Mouse (Mus musculus) forebrain, embryonic 11.5 days (tissue): ENCODE results near the gene Klf2. TPM values are rescaled to one million over a fixed set of nuclear protein-coding genes. Genes with fewer than 3 reads are reported as not detected.
A peak's percentile ranks its signal among the peaks of the same experiment; 100 is the strongest.

Experiments
- ATAC-seq: fragments of 200-750 bp; cut with Nextera tagmentation; replicated peaks from 2 replicates; pipeline ENCODE4 v1.8.0; 2017; ENCODE audit warnings: moderate TSS enrichment; ENCODE audit not compliant: low FRiP score
- DNase-seq: peaks from one replicate; pipeline ENCODE4 v3.0.0-alpha.2; 2017; ENCODE audit warnings: low spot score
- H3K27ac ChIP-seq: fragments of 300-500 bp; sonication (generic); 2 replicates; pipeline ENCODE4 v1.5.1; 2014; ENCODE audit warnings: low read depth, low read length
- H3K27me3 ChIP-seq: fragments of 300-500 bp; sonication (generic); 2 replicates; pipeline ENCODE4 v1.6.1; 2014; ENCODE audit warnings: mild to moderate bottlenecking, low read length, mixed read lengths; ENCODE audit not compliant: control insufficient read depth, insufficient read depth
- H3K36me3 ChIP-seq: fragments of 300-500 bp; sonication (generic); 2 replicates; pipeline ENCODE4 v1.6.1; 2014; ENCODE audit warnings: mild to moderate bottlenecking, low read length, moderate library complexity, mixed read lengths; ENCODE audit not compliant: control insufficient read depth, insufficient read depth
- H3K4me1 ChIP-seq: fragments of 300-500 bp; sonication (generic); replicated peaks from 2 replicates; pipeline ENCODE4 v1.6.1; 2014; ENCODE audit warnings: low read length, mixed read lengths; ENCODE audit not compliant: control insufficient read depth, insufficient read depth
- H3K4me2 ChIP-seq: fragments of 300-500 bp; sonication (generic); 2 replicates; pipeline ENCODE4 v1.6.1; 2014; ENCODE audit warnings: low read depth, mild to moderate bottlenecking, low read length, moderate library complexity, mixed read lengths; ENCODE audit not compliant: severe bottlenecking
- H3K4me3 ChIP-seq: fragments of 300-500 bp; sonication (generic); 2 replicates; pipeline ENCODE4 v1.5.1; 2014; ENCODE audit warnings: low read depth, low read length
- H3K9ac ChIP-seq: fragments of 300-500 bp; sonication (generic); 2 replicates; pipeline ENCODE4 v1.6.1; 2014; ENCODE audit warnings: low read length
- H3K9me3 ChIP-seq: fragments of 300-500 bp; sonication (generic); 2 replicates; pipeline ENCODE4 v1.6.1; 2016; ENCODE audit warnings: low read length, mixed read lengths; ENCODE audit not compliant: control insufficient read depth
- WGBS: fragments of 180-500 bp; shearing (Covaris S2); extraction: QIAGEN DNeasy Blood & Tissue Kit; methylation state at CpG from one replicate; pipeline ENCODE4 v1.1.7; 2014; 5-methylcytosine and 5-hydroxymethylcytosine counted together
- polyA plus RNA-seq: library from polyadenylated mRNA; unstranded; fragments of >200 nt; fragmentation: Nextera tagmentation; extraction: Ambion mirVana; gene quantifications from 2 replicates; pipeline ENCODE4 v1.2.1, GENCODE M21; 2014

Klf2 gene
- polyA plus RNA-seq, 1 experiment from 2014 or later = 4.7 TPM

DNA sequence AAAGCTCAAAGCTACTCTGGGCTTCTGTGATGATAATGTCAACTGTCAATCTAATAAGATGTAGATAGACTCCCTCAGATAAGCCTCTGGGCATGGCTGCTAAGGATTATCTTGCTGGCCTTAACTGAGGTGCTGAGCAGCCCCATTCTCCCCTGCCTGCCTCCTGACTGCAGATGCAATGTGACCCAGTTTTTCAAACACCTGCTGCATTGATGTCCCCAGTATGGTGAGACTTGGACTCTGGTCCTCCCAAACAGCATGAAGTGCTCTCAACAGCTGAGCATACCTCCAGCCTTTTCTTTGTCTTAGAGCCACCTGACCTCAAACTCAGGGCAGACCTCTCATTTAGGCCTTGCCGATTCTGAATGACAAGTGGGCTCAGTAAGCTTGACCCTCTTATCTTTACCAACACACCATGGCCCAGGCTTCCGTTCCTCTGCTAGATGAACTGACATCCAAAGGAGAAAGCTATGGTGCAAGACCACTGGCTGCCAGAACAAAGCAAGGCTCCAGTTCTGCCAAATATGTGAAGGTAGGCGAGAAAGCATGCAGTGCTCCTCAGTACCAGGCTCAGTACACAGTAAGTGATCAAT, 5.8 kb upstream of the Klf2 start:
- 78% methylated on average over 3 of the region's 3 CpGs for WGBS
- H3K4me1 ChIP-seq = no peaks in the 10 kb centered on the region
- H3K9ac ChIP-seq = no peak overlapping the region
- no peak overlapping the region for H3K27ac ChIP-seq
- no peaks in the 10 kb centered on the region for H3K9me3 ChIP-seq
- ATAC-seq (no peak), DNase-seq (no peak)
- no peaks in the 10 kb centered on the region for H3K36me3 ChIP-seq
- no peak overlapping the region for H3K4me2 ChIP-seq
- no peak overlapping the region for H3K4me3 ChIP-seq
- no peaks in the 10 kb centered on the region for H3K27me3 ChIP-seq

DNA sequence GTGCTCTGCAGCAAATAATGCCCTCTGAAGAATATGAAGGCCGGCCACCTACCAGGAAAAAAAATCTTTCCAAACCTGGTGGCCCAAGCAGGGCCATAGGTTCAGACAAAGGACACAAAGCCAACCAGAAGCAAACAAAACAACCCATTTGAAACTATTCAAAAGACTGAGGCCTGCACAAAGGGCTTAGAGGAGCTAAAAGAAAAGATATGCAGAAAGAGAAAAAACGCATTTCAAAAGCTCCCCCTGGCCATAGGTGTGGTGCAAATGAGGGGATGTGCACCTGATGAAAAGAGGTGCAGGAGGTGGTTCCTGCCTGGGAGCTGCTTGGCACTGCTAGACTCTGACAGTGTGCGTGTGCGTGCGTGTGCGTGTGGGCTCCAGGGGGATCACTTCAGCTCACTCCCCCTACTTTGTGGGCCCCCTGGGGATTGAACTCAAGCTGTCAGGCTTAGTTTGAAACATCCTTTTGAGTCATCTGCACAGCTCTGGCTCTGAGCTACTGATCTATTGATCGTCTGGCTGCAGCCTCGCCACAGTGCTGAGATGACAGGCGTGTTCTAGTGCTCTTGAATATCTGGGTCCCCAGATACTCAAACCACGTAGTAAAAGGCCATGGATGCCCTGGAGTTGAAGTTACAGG, 2.7 kb upstream of the Klf2 start:
- H3K27ac ChIP-seq = no peak overlapping the region
- ATAC-seq = no peak
- H3K4me2 ChIP-seq = no peak overlapping the region
- no peak for DNase-seq
- peaks cover 6% of the 10 kb centered on the region; the same call in 1 of the 2 replicates for H3K4me1 ChIP-seq
- 10% methylated on average over 10 of the region's 10 CpGs for WGBS
- peaks cover 25% of the 10 kb centered on the region for H3K27me3 ChIP-seq
- no peak overlapping the region for H3K4me3 ChIP-seq
- no peaks in the 10 kb centered on the region for H3K9me3 ChIP-seq
- H3K9ac ChIP-seq = no peak overlapping the region
- H3K36me3 ChIP-seq = no peaks in the 10 kb centered on the region

DNA sequence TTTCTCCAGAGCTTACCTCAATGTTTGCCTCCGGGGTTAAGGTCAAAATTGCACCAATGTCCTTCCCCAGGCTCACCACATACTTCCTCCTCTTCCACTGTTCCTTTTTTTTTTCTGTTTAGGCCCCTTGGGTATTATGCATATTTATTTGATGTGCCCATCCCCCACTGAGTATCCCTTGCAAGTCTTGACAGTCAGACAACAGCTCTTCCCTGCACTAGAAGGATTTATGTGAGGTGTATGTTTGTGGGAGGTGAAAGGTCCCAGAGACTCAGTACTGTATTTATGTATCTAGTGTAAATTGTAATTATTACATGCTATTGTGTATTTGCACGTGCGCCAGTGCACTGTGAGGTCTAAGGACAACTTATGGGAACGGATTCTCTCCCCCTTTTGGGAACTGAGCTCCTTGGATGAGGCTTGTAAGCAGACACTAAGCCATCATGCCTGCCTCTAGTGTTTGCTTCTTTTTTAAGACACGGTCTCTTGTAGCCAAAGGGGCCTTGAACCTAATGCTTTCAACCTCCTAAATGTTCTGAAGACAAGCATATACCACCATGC, 1.0 kb upstream of the Klf2 start:
- no peaks in the 10 kb centered on the region for H3K9me3 ChIP-seq
- no peak overlapping the region for H3K9ac ChIP-seq
- no peak overlapping the region for H3K4me2 ChIP-seq
- DNase-seq (no peak), ATAC-seq (no peak)
- no peak overlapping the region for H3K27ac ChIP-seq
- H3K36me3 ChIP-seq = no peaks in the 10 kb centered on the region
- peaks cover 6% of the 10 kb centered on the region; the same call in 1 of the 2 replicates for H3K4me1 ChIP-seq
- no peak overlapping the region for H3K4me3 ChIP-seq
- H3K27me3 ChIP-seq = peaks cover 33% of the 10 kb centered on the region
- 45% methylated on average over 5 of the region's 5 CpGs for WGBS

DNA sequence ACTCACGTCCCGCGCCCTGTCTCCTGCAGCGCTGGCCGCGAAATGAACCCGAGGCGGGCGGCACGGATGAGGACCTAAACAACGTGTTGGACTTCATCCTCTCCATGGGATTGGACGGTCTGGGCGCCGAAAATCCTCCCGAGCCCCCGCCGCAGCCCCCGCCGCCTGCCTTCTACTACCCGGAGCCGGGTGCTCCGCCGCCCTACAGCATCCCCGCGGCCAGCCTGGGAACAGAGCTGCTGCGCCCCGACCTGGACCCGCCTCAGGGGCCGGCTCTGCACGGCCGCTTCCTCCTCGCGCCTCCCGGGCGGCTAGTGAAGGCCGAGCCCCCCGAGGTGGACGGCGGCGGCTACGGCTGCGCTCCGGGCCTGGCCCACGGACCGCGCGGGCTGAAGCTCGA, 564 bp downstream of the Klf2 start:
- Histone ChIP-seq H3K27me3 (peaks cover 33% of the 10 kb centered on the region), H3K36me3 (no peaks in the 10 kb centered on the region), H3K27ac (no peak overlapping the region), H3K9ac (peak overlapping the region; percentile 35; the same call in 1 of the 2 replicates), H3K4me1 (peaks cover 6% of the 10 kb centered on the region; the same call in 1 of the 2 replicates), H3K9me3 (no peaks in the 10 kb centered on the region), H3K4me3 (peak overlapping the region; percentile 41), H3K4me2 (peak overlapping the region; percentile 87)
- WGBS = 2% methylated on average over 42 of the region's 48 CpGs
- peak; percentile 64 for DNase-seq
- 0 out of 2 replicates have a peak, but pooled peaks have one; percentile 5 for ATAC-seq

DNA sequence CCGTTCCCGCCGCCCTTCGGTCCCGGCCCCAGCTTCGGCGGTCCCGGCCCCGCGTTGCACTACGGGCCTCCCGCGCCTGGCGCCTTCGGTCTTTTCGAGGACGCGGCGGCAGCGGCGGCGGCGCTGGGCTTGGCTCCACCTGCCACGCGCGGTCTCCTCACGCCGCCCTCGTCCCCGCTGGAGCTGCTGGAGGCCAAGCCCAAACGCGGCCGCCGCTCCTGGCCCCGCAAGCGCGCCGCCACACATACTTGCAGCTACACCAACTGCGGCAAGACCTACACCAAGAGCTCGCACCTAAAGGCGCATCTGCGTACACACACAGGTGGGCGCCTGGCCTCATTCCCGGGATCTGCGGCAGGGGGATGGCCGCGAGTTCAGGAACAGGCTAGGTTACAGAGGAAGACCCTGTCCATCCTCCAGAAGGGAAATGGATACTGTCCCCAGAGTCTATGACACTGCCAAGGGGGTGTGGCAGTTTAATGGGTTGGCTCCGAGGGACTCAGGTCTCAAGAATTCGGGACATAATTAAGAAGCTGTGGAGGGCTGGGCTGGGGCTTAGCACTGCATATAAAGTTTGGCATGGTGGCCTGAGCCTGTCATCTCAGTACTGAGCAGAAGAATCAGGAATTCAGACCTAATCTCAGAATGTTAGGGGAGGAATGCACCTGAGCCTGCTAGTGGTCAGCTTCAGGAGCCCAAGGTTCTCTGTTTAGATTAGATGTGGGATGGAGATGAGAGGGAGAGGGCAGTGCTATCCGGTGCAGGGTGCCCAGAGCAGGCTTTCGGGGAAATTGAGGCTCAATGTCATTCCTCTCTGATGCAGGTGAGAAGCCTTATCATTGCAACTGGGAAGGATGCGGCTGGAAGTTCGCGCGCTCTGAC, 1.3 kb downstream of the Klf2 start:
- Histone ChIP-seq H3K36me3 (no peaks in the 10 kb centered on the region), H3K9me3 (no peaks in the 10 kb centered on the region), H3K27me3 (peaks cover 33% of the 10 kb centered on the region), H3K4me2 (peak overlapping the region; percentile 87), H3K4me3 (peak overlapping the region; percentile 41), H3K4me1 (peaks cover 6% of the 10 kb centered on the region; the same call in 1 of the 2 replicates), H3K9ac (no peak overlapping the region; the same call in 1 of the 2 replicates), H3K27ac (no peak overlapping the region)
- ATAC-seq = no peak
- 6% methylated on average over 52 of the region's 55 CpGs for WGBS
- no peak for DNase-seq

DNA sequence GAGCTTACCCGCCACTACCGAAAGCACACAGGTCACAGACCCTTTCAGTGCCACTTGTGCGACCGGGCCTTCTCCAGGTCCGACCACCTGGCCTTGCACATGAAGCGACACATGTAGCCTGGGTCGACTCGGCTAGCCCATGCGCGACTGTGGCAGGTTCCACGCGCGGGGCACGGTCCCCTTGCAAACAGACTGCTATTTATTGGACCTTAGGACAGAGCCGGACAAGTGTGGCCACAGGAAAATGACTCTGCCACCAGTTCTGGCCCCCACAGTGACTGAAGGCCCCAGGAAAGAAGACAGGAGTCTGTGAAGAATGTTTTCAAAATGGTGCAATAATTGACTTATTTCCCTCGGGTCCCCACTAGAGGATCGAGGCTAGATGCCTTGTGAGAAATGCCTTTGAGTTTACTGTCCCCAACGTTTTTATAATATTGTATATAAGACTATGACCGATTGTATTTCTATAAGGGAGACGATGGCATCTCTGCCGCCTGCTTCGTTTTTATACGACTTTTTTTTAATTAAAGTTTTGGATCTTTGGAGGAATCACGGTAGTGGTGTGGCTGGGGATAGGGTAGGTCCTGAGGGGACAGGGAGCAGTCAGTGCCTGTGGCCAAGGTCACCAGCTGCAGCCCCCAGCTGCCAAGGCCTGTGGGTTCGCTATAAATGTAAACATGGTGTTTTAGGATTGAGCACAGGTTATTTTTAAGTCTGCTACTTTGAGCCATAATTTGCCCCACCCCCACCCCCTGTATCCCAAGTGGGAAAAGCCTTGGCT, 2.2 kb downstream of the Klf2 start:
- 63% methylated on average over 25 of the region's 25 CpGs for WGBS

DNA sequence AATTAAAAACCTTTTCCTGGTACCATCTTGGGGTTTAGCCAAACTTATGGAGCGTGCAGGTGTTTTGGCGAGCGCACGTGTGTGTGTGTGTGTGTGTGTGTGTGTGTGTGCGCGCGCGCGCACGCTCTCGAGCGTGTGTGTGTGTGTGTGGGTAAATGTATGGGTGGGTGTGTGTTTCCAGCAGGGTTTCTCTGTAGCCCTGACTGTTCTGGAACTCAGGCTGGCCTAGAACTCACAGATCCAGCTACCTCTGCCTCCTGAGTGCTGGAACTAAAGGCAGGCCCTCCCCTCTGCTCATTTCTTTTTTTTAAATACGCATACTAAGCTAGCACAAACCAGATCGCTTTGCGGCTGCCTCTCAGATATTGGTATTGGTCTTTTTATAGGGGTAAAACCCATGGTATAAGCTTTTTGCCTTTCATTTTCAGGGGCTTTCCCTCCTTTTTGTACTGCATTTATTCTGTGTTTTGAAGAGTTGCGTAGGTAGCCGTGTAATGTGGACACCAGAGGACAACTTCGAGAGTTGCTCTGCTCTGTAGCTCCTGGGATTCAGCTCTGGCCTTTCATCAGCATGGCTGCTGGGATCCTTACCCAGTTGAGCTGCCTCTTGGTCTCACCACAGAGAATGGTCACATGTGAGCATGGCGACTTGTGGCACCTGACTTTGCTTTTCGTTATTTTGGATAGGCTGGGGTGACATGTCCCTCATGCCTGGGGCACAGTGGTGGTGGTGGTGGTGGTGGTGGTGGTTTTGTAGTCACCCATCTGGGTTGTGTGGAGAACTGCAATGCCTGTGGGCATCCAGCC, 3.0 kb downstream of the Klf2 start:
- WGBS = 90% methylated on average over 20 of the region's 20 CpGs
- Histone ChIP-seq H3K4me1 (peaks cover 6% of the 10 kb centered on the region; the same call in 1 of the 2 replicates), H3K9ac (no peak overlapping the region), H3K27ac (no peak overlapping the region), H3K9me3 (no peaks in the 10 kb centered on the region), H3K27me3 (peaks cover 33% of the 10 kb centered on the region), H3K4me2 (no peak overlapping the region), H3K36me3 (no peaks in the 10 kb centered on the region), H3K4me3 (no peak overlapping the region)
- ATAC-seq = no peak
- no peak for DNase-seq

More for the DNA sequence above, 2.2 kb downstream of the Klf2 start:
- Histone ChIP-seq H3K9ac (no peak overlapping the region), H3K9me3 (no peaks in the 10 kb centered on the region), H3K4me1 (peaks cover 6% of the 10 kb centered on the region; the same call in 1 of the 2 replicates), H3K36me3 (no peaks in the 10 kb centered on the region), H3K27ac (no peak overlapping the region), H3K4me2 (no peak overlapping the region), H3K4me3 (no peak overlapping the region), H3K27me3 (peaks cover 33% of the 10 kb centered on the region)
- ATAC-seq (no peak), DNase-seq (no peak)
